Mouse (Mus musculus) urinary bladder, postnatal 4 days (tissue): ENCODE measurements around the gene Abt1.

ENCODE experiments used
- DNase-seq, 2 experiments: peaks; one replicate each; pipeline ENCODE4 v3.0.0; 2021 to 2022; ENCODE audit warnings: low spot score in 2 of 2

The Abt1 gene

GRCm38 (mm10) chr13:23423286-23424051 is at the start of gene Abt1:
Gene Abt1 (minus strand): TSS chr13:23423866.
- peak; percentile 91 to 96 for DNase-seq

GRCm38 (mm10) chr13:23466911-23467310 is 43.2 kb upstream of the Abt1 start:
- DNase-seq = no peak

- no peak for DNase-seq
These were observed 42.6 kb upstream of the Abt1 start for GRCm38 (mm10) chr13:23466306-23466705.

- DNase-seq = no peak
These were observed 42.0 kb upstream of the Abt1 start, which contains the start of gene Btn1a1 for GRCm38 (mm10) chr13:23465600-23466109. Gene Btn1a1 (minus strand): TSS chr13:23465901.

- no peak for DNase-seq
These were observed 41.2 kb upstream of the Abt1 start for GRCm38 (mm10) chr13:23464841-23465366.

- DNase-seq = no peak
These were observed 40.6 kb upstream of the Abt1 start for GRCm38 (mm10) chr13:23464224-23464637.

GRCm38 (mm10) chr13:23463381-23464223 is 39.9 kb upstream of the Abt1 start:
- peak; percentile 24 to 66 for DNase-seq

GRCm38 (mm10) chr13:23462669-23463068 is 39.0 kb upstream of the Abt1 start:
- no peak for DNase-seq

- DNase-seq = no peak
These were observed 38.4 kb upstream of the Abt1 start for GRCm38 (mm10) chr13:23462063-23462462.

GRCm38 (mm10) chr13:23459264-23459846 is 35.7 kb upstream of the Abt1 start:
- no peak for DNase-seq

- DNase-seq = no peak
These were observed 30.3 kb upstream of the Abt1 start for GRCm38 (mm10) chr13:23453926-23454325.

- DNase-seq = peak; percentile 63 to 71
These were observed 29.7 kb upstream of the Abt1 start for GRCm38 (mm10) chr13:23453362-23453862.

- peak; percentile 48 to 75 for DNase-seq
These were observed 26.7 kb upstream of the Abt1 start for GRCm38 (mm10) chr13:23450398-23450797.

- DNase-seq = peak; percentile 35 to 66
These were observed 25.8 kb upstream of the Abt1 start for GRCm38 (mm10) chr13:23449235-23450095.

GRCm38 (mm10) chr13:23448758-23449157 is 25.1 kb upstream of the Abt1 start:
- DNase-seq = no peak

GRCm38 (mm10) chr13:23446498-23446952 is 22.9 kb upstream of the Abt1 start:
- peak; percentile 66 to 79 for DNase-seq

GRCm38 (mm10) chr13:23445561-23446320 is 22.1 kb upstream of the Abt1 start:
- peak; percentile 81 to 91 for DNase-seq

- DNase-seq = no peak
These were observed 21.5 kb upstream of the Abt1 start for GRCm38 (mm10) chr13:23445156-23445555.

GRCm38 (mm10) chr13:23444451-23444850 is 20.8 kb upstream of the Abt1 start:
- DNase-seq = no peak

- DNase-seq = no peak
These were observed 16.2 kb upstream of the Abt1 start for GRCm38 (mm10) chr13:23439901-23440300.
